Mouse (Mus musculus) cerebral cortex, adult 2 months (tissue): Measurements from ENCODE around the gene Gadl1.

Experiments
- WGBS: fragments of 180-500 bp; shearing (Covaris S2); methylation state at CpG from one replicate; pipeline ENCODE4 v1.1.7; 2018; 5-methylcytosine and 5-hydroxymethylcytosine counted together

The Gadl1 gene

GRCm38 (mm10) chr9:116018586-116018985 is 109.3 kb downstream of the Gadl1 start:
- 82% methylated on average over 7 of the region's 7 CpGs for WGBS

GRCm38 (mm10) chr9:116025371-116025770 is 116.1 kb downstream of the Gadl1 start:
- 76% methylated on average over 6 of the region's 6 CpGs for WGBS

- WGBS, result 94% methylated on average over 2 of the region's 2 CpGs
These were observed 119.8 kb downstream of the Gadl1 start for GRCm38 (mm10) chr9:116029076-116029475.

- 73% methylated on average over 5 of the region's 5 CpGs for WGBS
These were observed 123.5 kb downstream of the Gadl1 start for GRCm38 (mm10) chr9:116032711-116033110.

GRCm38 (mm10) chr9:116038275-116038674 is 129.0 kb downstream of the Gadl1 start:
- 56% methylated on average over 6 of the region's 6 CpGs for WGBS

GRCm38 (mm10) chr9:116039981-116040380 is 130.7 kb downstream of the Gadl1 start:
- WGBS, result 82% methylated on average over 4 of the region's 4 CpGs

GRCm38 (mm10) chr9:116040852-116041251 is 131.6 kb downstream of the Gadl1 start:
- WGBS, result 91% methylated on average over 14 of the region's 14 CpGs

GRCm38 (mm10) chr9:116041369-116041768 is 132.1 kb downstream of the Gadl1 start:
- WGBS, result 73% methylated on average over 4 of the region's 4 CpGs

- 2% methylated on average over 3 of the region's 3 CpGs for WGBS
These were observed 132.5 kb downstream of the Gadl1 start for GRCm38 (mm10) chr9:116041787-116042186.

- 79% methylated on average over 1 of the region's 1 CpGs for WGBS
These were observed 140.7 kb downstream of the Gadl1 start for GRCm38 (mm10) chr9:116049985-116050384.

- WGBS, result 76% methylated on average over 8 of the region's 8 CpGs
These were observed 144.7 kb downstream of the Gadl1 start for GRCm38 (mm10) chr9:116053976-116054375.

- WGBS, result 93% methylated on average over 4 of the region's 4 CpGs
These were observed 149.2 kb downstream of the Gadl1 start for GRCm38 (mm10) chr9:116058475-116058874.

GRCm38 (mm10) chr9:116059156-116059555 is 149.9 kb downstream of the Gadl1 start:
- WGBS, result 31% methylated on average over 4 of the region's 4 CpGs

- 13% methylated on average over 4 of the region's 4 CpGs for WGBS
These were observed 151.4 kb downstream of the Gadl1 start for GRCm38 (mm10) chr9:116060691-116061090.

- WGBS, result 96% methylated on average over 17 of the region's 17 CpGs
These were observed 155.5 kb downstream of the Gadl1 start for GRCm38 (mm10) chr9:116064774-116065173.

GRCm38 (mm10) chr9:116071561-116071960 is 162.3 kb downstream of the Gadl1 start:
- WGBS, result 92% methylated on average over 1 of the region's 1 CpGs

GRCm38 (mm10) chr9:116076163-116076562 is 166.9 kb downstream of the Gadl1 start:
- 78% methylated on average over 4 of the region's 4 CpGs for WGBS

- 73% methylated on average over 2 of the region's 2 CpGs for WGBS
These were observed 167.7 kb downstream of the Gadl1 start for GRCm38 (mm10) chr9:116076946-116077345.

GRCm38 (mm10) chr9:116077419-116077818 is 168.2 kb downstream of the Gadl1 start:
- WGBS, result 99% methylated on average over 2 of the region's 2 CpGs

GRCm38 (mm10) chr9:116081781-116082180 is 172.5 kb downstream of the Gadl1 start:
- 88% methylated on average over 4 of the region's 4 CpGs for WGBS

GRCm38 (mm10) chr9:116083300-116083699 is 174.0 kb downstream of the Gadl1 start:
- WGBS, result 76% methylated on average over 5 of the region's 5 CpGs

GRCm38 (mm10) chr9:116083726-116084323 is 174.6 kb downstream of the Gadl1 start:
- 77% methylated on average over 8 of the region's 8 CpGs for WGBS

- 81% methylated on average over 12 of the region's 12 CpGs for WGBS
These were observed 175.2 kb downstream of the Gadl1 start for GRCm38 (mm10) chr9:116084324-116084931.

- WGBS, result 50% methylated on average over 6 of the region's 6 CpGs
These were observed 176.7 kb downstream of the Gadl1 start for GRCm38 (mm10) chr9:116085999-116086398.
